Mouse (Mus musculus): ENCODE measurements around the gene Kif3a.

GRCm38 (mm10) chr11:53543021-53543420 lies 24.2 kb upstream of the Kif3a start:
- TF ChIP-seq CTCF (IDR thresholded peaks at IDR 0.05; ENCODE audit: low read depth, low read length), result no peak
- TF ChIP-seq GATA1 (IDR thresholded peaks at IDR 0.05; ENCODE audit: borderline replicate concordance, low read length), result no peak
